Mouse (Mus musculus) embryonic stem cell, embryonic (primary cell): Measurements from ENCODE around the gene Cxcr2.

Source experiments
- CTCF ChIA-PET, 4 experiments: fragments of 300-600 bp in 2 of 4; fragments of 350-600 bp in 2 of 4; sonication (Branson Sonifier 250); formaldehyde crosslinking; loops; one replicate each; lab custom pipeline; 2022; ENCODE audit warnings: inconsistent platforms in 2 of 4; lab: Charles Lee
- POLR2A ChIA-PET, 4 experiments: fragments of 300-600 bp in 2 of 4; fragments of 350-600 bp in 2 of 4; sonication (Branson Sonifier 250); formaldehyde crosslinking; loops; one replicate each; lab custom pipeline; 2022; ENCODE audit warnings: antibody characterized with exemption in 4 of 4, inconsistent platforms in 1 of 4; lab: Charles Lee

The Cxcr2 gene

GRCm38 (mm10) chr1:74206642-74207041 lies 52.9 kb downstream of the Cxcr2 start:
- ChIA-PET POLR2A (interaction anchor here in 3 of 4 experiments (0.6 to 3.1 kb wide), 23 partner anchors 9 to 249 kb away, joined by 3 to 11 read pairs (median 4); partner anchors contain the start of genes Arpc2 (in 2 of the 3), Aamp (in 1 of the 3), Catip (in 1 of the 3) and Cxcr1 (in 1 of the 3)), CTCF (interaction anchor here (0.6 to 3.7 kb wide), 26 partner anchors 8 to 1626 kb away, joined by 3 to 25 read pairs (median 4); partner anchors contain the start of genes Aamp (in 2 of the 4), Catip (in 2 of the 4) and Pnkd (in 2 of the 4))

- POLR2A ChIA-PET, result interaction anchor here (0.6 to 3.1 kb wide), 22 partner anchors 13 to 467 kb away, joined by 3 to 11 read pairs (median 4); partner anchors contain the start of genes Arpc2 (in 1 of the 4), Catip (in 1 of the 4) and Cxcr1 (in 1 of the 4)
- CTCF ChIA-PET, result interaction anchor here in 3 of 4 experiments (0.6 to 3.7 kb wide), 6 partner anchors 12 to 845 kb away, joined by 3 to 25 read pairs (median 4); no protein-coding TSS in a partner anchor
Measured at GRCm38 (mm10) chr1:74207906-74208305, 54.1 kb downstream of the Cxcr2 start.

- ChIA-PET POLR2A (interaction anchor here in 2 of 4 experiments (0.6 to 3.0 kb wide), 24 partner anchors 12 to 210 kb away, joined by 3 to 11 read pairs (median 4); partner anchors contain the start of genes Aamp (in 2 of the 2), Pnkd (in 2 of the 2), Arpc2 (in 1 of the 2) and Catip (in 1 of the 2)), CTCF (interaction anchor here in 3 of 4 experiments (0.7 to 2.5 kb wide), 8 partner anchors 13 to 424 kb away, joined by 3 to 7 read pairs (median 3); no protein-coding TSS in a partner anchor)
Measured at GRCm38 (mm10) chr1:74208941-74209340, 55.2 kb downstream of the Cxcr2 start.
